11 mouse cellular contexts compared by ENCODE assay signal in genomic region chr10:9602845-9603244, GRCm38 (mm10).
DNase-seq lines count a peak whose midpoint lies in the region; ATAC-seq lines count a peak whose summit lies in the region.
"Had no signal": no experiment of that assay in that cellular context is flagged by ENCODE, and none has a peak within 500 bp of the region (broad histone marks: within the 10 kb centered on the region; RNA-seq: fewer than 3 reads in every experiment).

No protein-coding gene starts in this region.

- peak; percentile 73 for ATAC-seq in frontal cortex, adult (ENCODE audit: low TSS enrichment)
- no peak; the same call in 1 of the 2 replicates for ATAC-seq in heart, embryonic 16.5 days (replicated peaks; ENCODE audit: extremely low read depth, insufficient read depth, low FRiP score)

- H3K9me3 ChIP-seq in heart, embryonic 16.5 days (replicated peaks; ENCODE audit: control insufficient read depth, low read length) = no peaks in the 10 kb centered on the region
- H3K9me3 ChIP-seq: hindbrain, embryonic 10.5 days; limb, embryonic 10.5 days had no signal

- H3K4me3 ChIP-seq in heart, embryonic 16.5 days (ENCODE audit: low read length) = no peak overlapping the region
- H3K4me3 ChIP-seq: hindbrain, embryonic 10.5 days; limb, embryonic 10.5 days had no signal

- H3K27me3 ChIP-seq in heart, embryonic 16.5 days (ENCODE audit: control insufficient read depth, insufficient read depth, low read length) = no peaks in the 10 kb centered on the region

- no peak for DNase-seq in frontal cortex, postnatal 25 days (ENCODE audit: low spot score in 2 of 2)
- DNase-seq in adipocyte (ENCODE audit: low spot score) = peak; percentile 84
- DNase-seq in lung, postnatal 36 days = peak; percentile 63
- DNase-seq in thymus, adult 18-20 months = no peak
- DNase-seq in urinary bladder, adult 18-20 months (ENCODE audit: low spot score in 2 of 2) = no peak
- DNase-seq in thymus, postnatal 25 days = no peak

- WGBS in heart, embryonic 16.5 days = 50% methylated on average over 5 of the region's 5 CpGs

- no peak overlapping the region for H3K9ac ChIP-seq in heart, embryonic 16.5 days (ENCODE audit: low read length)

- H3K4me2 ChIP-seq in heart, embryonic 16.5 days (ENCODE audit: low read depth, low read length) = no peak overlapping the region

- H3K36me3 ChIP-seq in heart, embryonic 16.5 days (ENCODE audit: control insufficient read depth, insufficient read depth) = no peaks in the 10 kb centered on the region
- H3K36me3 ChIP-seq: hindbrain, embryonic 10.5 days; limb, embryonic 10.5 days had no signal

- H3K4me1 ChIP-seq in heart, embryonic 16.5 days (ENCODE audit: control insufficient read depth, insufficient read depth, low read length) = peaks cover 4% of the 10 kb centered on the region; the same call in 1 of the 2 replicates
- H3K4me1 ChIP-seq: hindbrain, embryonic 10.5 days; limb, embryonic 10.5 days had no signal

- peak overlapping the region; percentile 27; the same call in 1 of the 2 replicates for H3K27ac ChIP-seq in heart, embryonic 16.5 days (ENCODE audit: low read length)
- H3K27ac ChIP-seq: hindbrain, embryonic 10.5 days; kidney, postnatal 0 days; limb, embryonic 10.5 days had no signal

Comparison
In these comparisons a context has a peak if more than half of its experiments do, and no peak if none do; other contexts are left out.
1. DNase-seq: peak in adipocyte (single experiment) and lung, postnatal 36 days (single experiment); none in frontal cortex, postnatal 25 days (0 of 2), thymus, adult 18-20 months (0 of 2), urinary bladder, adult 18-20 months (0 of 2) and thymus, postnatal 25 days (single experiment).